Mouse (Mus musculus): ENCODE measurements around the gene Cdx2.

The Cdx2 gene

GRCm38 (mm10) chr5:147292506-147293120 is 14.5 kb downstream of the Cdx2 start:
- no peak for DNase-seq (ENCODE audit: low spot score in 2 of 2)

DNA sequence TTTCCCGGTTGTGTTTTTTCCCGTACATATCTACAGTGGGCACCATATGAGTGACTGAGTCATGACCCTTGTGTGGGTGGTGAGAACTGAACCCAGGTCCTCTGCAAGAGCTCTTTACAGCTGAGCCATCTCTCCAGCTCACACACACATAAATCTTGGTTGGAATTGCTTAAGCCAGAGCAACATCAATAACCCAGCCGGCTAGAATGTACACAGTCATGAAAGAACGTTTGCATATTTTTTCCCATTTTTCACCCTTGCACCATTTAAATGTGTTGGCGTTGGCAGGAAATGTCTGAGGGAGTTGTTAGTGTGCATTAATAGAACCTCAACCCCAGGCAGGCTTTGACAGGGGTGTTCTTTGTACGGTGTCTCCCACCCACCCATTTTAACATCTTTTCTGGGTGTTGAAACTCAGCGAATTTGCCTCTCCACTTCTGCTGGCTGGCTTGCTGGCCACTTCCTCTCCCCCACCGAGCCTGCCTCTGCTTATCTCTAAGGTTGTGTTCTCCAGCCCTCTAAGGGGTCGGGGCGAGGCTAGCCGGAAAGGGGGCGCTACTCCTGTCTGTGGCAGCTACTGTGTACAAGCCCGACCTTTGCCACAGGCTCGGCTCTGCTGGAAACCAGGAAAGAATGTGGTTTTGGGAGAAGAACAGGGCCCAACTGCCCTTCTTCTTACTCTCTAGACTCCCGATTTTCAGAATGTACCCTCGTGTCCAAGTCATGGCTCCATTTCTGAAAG is 15.1 kb downstream of the Cdx2 start:
- DNase-seq (ENCODE audit: low spot score in 2 of 2), result no peak

DNA sequence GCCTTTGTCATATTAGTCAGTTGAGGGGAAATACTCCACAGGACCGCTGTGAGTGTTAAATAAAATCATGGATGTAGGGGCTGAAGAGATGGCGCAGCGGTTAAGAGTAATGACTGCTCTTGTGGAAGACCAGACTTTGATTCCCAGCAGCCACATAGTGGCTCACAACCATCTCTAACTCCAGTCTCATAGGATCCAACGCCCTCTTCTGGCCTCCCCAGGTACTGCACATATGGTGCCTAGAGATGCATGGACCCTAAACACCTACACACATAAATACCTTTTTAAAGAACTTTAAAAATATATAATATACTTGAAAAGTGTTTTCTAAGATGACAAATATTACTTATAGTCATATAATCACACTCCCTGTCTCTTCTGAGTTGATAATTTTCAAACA is 22.7 kb downstream of the Cdx2 start:
- DNase-seq (ENCODE audit: low spot score in 2 of 2), result no peak

- DNase-seq (ENCODE audit: low spot score in 2 of 2), result no peak
Observed at GRCm38 (mm10) chr5:147277547-147277925, 29.5 kb downstream of the Cdx2 start.

DNA sequence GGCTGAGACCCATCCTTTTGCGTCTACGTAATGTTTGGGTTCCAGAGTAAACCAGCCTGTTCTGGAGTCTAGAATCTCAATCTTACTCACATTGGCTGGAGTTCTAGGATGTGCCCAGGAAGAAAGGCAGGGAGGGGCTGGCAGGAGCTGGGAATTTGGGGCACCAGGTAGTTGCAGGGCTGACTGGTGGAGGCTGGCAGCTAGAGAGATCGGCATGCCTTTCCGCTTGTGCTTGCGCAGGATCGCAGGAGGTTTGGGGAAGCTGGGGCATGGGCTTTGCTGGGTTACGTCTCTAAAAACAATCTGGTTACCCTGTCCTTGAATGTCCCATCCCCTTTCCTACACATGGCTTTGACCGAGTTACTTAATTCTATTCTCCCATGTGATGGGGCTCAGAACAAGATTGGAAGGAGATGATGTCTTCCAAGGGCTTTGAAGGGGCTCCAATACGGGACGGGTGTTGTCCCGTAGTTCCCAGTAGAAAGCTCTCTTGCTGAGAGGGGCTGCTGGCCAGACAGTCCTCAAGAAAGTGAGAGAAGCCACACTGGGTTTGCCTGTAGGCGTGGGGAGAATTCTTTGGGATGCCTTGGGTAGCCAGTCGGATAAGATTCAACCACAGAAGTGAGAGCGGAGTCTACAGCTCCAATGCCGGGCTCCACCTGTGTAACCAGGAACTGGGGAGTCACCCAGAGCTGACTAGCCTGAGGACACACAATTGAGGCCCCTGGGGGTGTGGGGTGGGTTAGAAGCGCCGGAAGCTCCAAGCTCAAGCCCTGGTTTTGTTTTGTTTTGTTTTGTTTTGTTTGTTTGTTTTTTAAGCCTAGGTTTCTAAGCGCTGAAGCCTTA is 30.1 kb downstream of the Cdx2 start:
- no peak for DNase-seq (ENCODE audit: low spot score in 2 of 2)

DNA sequence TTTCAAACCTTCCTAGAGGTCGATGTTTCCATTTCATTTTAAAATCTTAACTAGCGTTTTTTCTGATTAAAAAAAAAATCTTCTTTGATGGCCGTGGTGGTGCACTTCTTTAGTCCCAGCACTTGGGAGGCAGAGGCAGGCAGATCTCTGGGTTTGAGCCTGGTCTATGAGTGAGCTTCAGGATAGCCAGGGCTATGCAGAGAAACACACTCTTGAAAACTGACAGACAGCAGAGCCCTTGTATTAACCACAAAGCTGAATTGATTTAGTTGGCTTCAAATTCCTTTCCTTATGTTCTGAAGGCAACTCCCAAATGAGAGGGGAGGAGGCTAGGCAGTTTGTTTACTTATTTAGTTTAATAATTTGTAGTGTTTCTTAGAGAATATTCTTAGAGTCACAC is 31.3 kb downstream of the Cdx2 start:
- DNase-seq (ENCODE audit: low spot score in 2 of 2), result no peak

DNA sequence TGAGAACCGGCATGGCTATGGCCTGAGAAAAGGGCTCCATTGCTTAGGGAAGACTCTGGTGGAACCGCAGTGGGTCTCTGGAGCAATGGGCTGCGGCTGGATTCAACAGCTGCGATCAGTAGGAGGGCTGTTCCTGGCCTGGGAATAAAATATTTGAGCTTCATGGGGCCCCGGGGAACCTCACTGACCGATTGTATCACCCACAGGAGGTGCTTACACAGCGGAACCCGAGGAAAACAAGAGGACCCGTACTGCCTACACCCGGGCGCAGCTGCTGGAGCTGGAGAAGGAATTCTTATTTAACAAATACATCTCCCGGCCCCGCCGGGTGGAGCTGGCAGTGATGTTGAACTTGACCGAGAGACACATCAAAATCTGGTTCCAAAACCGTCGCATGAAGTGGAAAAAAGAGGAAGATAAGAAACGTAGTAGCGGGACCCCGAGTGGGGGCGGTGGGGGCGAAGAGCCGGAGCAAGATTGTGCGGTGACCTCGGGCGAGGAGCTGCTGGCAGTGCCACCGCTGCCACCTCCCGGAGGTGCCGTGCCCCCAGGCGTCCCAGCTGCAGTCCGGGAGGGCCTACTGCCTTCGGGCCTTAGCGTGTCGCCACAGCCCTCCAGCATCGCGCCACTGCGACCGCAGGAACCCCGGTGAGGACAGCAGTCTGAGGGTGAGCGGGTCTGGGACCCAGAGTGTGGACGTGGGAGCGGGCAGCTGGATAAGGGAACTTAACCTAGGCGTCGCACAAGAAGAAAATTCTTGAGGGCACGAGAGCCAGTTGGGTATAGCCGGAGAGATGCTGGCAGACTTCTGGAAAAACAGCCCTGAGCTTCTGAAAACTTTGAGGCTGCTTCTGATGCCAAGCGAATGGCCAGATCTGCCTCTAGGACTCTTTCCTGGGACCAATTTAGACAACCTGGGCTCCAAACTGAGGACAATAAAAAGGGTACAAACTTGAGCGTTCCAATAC is 32.6 kb downstream of the Cdx2 start:
- no peak for DNase-seq (ENCODE audit: low spot score in 2 of 2)

- DNase-seq (ENCODE audit: low spot score in 2 of 2), result no peak
Observed at GRCm38 (mm10) chr5:147272808-147273345, 34.2 kb downstream of the Cdx2 start.

DNA sequence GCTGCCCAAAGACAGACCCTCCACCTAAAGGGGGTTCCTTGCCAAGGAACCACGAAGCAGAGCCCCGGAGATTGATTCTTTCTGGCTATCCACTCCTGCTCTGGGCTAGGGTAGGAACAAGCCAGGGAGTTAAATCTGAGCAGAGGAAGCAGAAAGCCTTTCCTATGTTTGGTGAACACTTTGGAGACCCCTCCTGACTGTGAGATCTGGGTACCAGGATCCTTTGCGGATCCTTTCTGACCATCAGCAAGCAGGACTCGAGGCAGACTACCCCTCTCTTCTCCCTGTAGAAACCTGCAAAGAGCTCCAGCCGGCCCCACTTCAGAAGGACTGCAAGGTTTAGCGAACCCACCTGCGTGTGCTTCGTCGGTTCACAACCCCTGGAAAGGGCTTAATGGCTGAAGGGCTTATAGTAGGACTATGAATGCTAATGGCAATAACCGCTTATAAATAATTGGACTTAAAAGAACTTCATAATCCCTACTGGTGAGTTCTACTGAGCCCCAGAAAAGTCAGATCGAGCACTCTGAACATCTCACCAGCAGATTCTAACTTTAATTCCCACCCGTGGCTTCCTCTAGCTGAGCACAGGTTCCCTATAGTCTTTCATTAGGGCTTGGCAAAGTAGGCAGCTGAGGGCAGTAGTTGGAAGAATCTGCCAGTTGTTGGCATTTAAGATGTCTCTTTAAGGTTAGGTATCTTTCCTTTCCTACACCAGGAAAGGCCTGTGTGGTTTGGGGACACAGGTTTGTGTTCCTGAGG is 34.8 kb downstream of the Cdx2 start:
- no peak for DNase-seq (ENCODE audit: low spot score in 2 of 2)

DNA sequence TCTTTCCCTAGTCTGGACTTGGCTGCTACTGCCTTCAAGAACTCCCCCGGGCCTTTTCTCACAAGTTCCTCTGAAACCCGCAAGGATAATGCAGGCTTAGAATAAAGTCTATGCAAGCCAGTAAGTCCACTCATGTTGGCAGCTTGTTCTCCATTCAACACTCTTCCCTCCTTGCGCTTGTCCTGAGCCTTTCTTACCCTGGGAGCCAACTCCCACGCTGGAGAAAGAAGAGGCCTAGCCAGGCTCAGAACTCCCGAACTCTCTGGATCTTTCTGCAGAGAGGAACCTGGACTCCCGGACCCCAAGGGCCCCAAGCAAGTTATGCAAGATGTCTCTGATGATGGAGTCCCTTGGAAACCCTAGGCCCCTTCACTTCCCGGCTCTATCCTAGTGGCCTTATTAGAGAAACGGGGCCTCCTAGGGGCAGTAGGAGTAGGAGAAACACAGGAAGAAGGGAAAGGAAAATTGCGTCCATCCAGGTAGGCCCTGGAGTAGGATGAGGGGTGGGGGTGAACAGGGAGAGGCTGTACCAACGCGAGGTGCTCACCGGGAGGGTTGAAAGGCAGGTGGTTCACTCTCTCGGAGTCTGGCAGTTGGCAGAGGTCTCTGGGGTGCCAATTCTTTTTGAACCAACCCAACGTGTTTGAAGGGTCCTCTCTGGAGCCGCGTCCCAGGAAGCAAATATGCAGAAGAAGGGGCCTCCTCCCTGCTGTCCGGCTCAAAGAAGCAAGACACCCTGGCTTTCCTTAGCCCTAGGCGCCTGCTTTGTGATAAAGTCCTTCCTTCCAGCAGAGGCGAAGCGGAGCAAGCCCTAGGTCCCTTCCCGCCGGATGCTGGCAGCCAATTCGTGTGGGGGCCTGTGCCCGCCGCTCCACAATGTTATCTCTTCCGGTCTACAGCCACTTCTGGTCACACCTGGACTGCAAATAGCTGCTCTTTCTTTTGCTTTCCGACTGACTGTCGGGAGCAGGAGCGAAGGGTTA is 36.1 kb downstream of the Cdx2 start:
- no peak for DNase-seq (ENCODE audit: low spot score in 2 of 2)

GRCm38 (mm10) chr5:147269926-147270672 is 37.0 kb downstream of the Cdx2 start, which contains the start of gene Pdx1:
Gene Pdx1, plus strand, starts transcription at chr5:147269959.
- no peak for DNase-seq (ENCODE audit: low spot score in 2 of 2)

DNA sequence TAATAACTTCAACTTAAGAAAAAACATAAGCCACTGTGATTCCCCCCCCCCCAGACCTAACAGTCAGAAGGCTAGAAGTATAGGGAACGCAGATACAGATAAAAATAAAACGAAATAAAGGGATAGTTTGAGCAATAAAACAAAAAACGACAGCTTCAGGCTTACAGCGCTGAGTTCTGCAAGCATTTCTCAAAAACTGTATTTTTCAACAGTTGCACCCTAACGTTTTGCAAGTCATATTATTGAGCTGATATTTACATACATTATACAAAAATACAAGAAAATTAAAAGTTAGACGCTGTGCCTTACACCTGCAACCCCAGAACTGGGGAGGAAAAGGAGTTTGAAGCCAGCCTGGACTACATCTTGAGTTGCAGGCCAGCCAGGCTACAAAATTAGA is 37.7 kb downstream of the Cdx2 start:
- DNase-seq (ENCODE audit: low spot score in 2 of 2), result no peak

- no peak for DNase-seq (ENCODE audit: low spot score in 2 of 2)
Observed at GRCm38 (mm10) chr5:147268728-147269127, 38.3 kb downstream of the Cdx2 start.

DNA sequence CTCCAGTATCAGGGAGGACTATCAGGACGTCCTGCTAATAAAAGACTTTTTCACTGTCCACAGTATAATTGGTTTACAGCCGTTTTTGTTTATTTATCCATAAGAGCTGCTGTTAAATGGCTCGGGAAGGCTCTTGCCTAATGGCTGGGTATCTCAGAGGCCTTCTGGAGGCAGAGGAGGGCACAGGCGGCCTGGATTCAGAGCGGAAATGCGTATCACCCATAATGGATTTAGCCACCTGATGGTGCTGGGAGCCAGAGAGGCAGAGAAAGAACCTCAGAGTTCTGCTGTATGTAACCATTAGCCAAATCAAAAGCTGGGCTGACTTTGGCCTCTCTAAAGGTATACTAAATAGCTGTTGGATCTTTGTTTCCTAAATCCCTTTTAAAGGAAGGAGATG is 39.6 kb downstream of the Cdx2 start:
- DNase-seq (ENCODE audit: low spot score in 2 of 2), result no peak

DNA sequence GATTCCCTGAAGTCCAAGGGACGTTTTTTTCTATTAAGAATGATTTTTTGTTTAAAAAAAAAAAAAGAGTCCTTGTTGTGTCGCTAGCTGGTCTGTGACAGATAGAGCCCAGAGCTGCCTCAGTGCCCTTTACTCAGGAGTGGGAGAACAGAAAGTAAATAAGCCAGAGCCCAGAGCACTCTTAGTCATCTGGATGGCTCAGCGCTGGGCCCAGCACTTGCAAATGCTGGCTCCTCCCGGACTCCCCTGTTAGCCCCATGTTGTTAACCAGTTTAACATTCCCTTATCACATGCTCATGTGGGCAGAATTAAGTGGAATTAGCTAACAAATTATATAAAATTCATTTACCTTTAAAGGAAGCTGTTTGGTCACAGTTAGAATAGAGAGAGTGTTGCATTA is 43.1 kb downstream of the Cdx2 start:
- no peak for DNase-seq (ENCODE audit: low spot score in 2 of 2)

DNA sequence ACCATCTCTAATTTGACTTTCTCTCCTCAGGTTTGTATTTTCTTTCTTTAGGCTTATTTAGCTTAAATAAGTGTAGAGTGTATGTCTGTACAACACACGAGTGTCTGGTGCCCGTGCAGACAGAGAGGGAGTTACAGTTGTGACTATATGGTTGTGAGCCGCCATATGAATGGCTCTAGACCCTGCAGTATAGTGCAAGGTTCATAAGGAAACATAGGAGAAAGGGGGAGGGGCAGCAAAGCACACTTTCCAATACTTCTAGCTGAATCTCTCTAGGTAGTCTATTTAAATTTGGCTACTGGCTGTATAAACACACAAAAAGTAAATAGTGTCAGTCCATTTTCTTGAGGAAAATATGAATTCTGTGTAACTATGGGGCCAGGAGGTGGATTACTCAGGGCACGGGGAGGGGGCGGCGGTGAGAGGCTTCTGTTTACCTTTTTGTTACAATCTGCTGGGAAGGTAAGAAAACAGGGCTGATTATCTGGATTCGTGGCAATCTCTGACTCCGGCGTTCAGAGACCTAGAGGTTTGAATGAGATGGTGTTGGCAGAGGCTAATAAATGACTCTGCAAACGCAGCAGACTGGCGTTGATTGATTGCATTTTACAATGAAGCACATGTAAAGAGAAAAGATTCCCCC is 45.0 kb downstream of the Cdx2 start:
- DNase-seq (ENCODE audit: low spot score in 2 of 2), result no peak

- no peak for DNase-seq (ENCODE audit: low spot score in 2 of 2)
Observed at GRCm38 (mm10) chr5:147260778-147261177, 46.3 kb downstream of the Cdx2 start.

- DNase-seq (ENCODE audit: low spot score in 2 of 2), result no peak
Observed at GRCm38 (mm10) chr5:147260189-147260588, 46.9 kb downstream of the Cdx2 start.

Measured in natural killer cell, adult 2 months (primary cell).